Mouse (Mus musculus) brain, embryonic 14.5 days (tissue): ENCODE data around the gene Lin7a.

ENCODE experiments used
- CTCF ChIP-seq: fragments of 200-500 bp; IDR thresholded peaks from 2 replicates; pipeline ENCODE4 v1.5.1; 2012; ENCODE audit warnings: inconsistent platforms, mild to moderate bottlenecking, moderate library complexity, borderline replicate concordance; ENCODE audit not compliant: insufficient read depth, insufficient read length; ENCODE audit errors: extremely low read depth
- POLR2A ChIP-seq: fragments of 200-500 bp; IDR thresholded peaks from 2 replicates; pipeline ENCODE4 v1.6.1; 2012; ENCODE audit warnings: mild to moderate bottlenecking, inconsistent platforms, borderline replicate concordance; ENCODE audit not compliant: poor library complexity, insufficient read depth, insufficient read length, severe bottlenecking; ENCODE audit errors: extremely low read depth

DNA sequence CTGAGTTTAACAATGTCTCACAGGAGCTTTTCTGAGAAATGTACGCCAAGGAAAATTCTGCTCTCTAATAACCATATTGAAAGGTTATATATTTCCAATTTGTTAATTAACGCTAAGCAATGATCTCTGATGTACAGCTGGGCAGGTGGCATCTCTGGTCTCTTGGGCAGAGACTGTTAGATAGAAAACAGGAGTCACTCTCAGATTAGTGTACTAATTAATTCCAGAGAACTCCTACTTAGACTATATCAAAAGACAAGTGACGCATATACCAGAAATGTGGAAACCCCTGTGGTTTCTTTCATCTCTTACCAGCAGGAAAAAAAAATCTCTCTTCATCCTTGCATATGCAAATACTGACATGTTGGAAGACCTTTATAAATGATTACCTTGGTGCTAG is 76.4 kb downstream of the Lin7a start:
- TF ChIP-seq POLR2A (no peak), CTCF (no peak)
